Mouse (Mus musculus) liver, adult 2 months (tissue): ENCODE data around the gene Glod4. TPM values are rescaled to one million over a fixed set of nuclear protein-coding genes. Genes with fewer than 3 reads are reported as not detected.

ENCODE experiments used
- DNase-seq: peaks from one replicate; pipeline ENCODE4 v3.0.0-alpha.2; 2011; ENCODE audit warnings: low read depth, low spot score; ENCODE audit errors: extremely low read depth
- H3K27ac ChIP-seq: fragments of 200-500 bp; replicated peaks from 2 replicates; pipeline ENCODE4 v1.5.1; 2012; ENCODE audit warnings: low read depth, mild to moderate bottlenecking, control low read depth, inconsistent platforms, low read length; ENCODE audit not compliant: insufficient read depth
- H3K27me3 ChIP-seq: fragments of 200-500 bp; 2 replicates; pipeline ENCODE4 v1.6.1; 2012; ENCODE audit warnings: mild to moderate bottlenecking, moderate library complexity, low read length, inconsistent platforms; ENCODE audit not compliant: control insufficient read depth, insufficient read depth
- H3K36me3 ChIP-seq: fragments of 200-500 bp; 2 replicates; pipeline ENCODE4 v1.6.1; 2012; ENCODE audit warnings: low read length, inconsistent platforms; ENCODE audit not compliant: control insufficient read depth, insufficient read depth
- H3K4me1 ChIP-seq: fragments of 200-500 bp; 2 replicates; pipeline ENCODE4 v1.6.1; 2011; ENCODE audit warnings: low read length; ENCODE audit not compliant: control insufficient read depth, insufficient read depth
- H3K4me3 ChIP-seq: fragments of 200-500 bp; 2 replicates; pipeline ENCODE4 v1.5.1; 2011; ENCODE audit warnings: low read depth, mild to moderate bottlenecking, control low read depth, low read length, moderate library complexity; ENCODE audit not compliant: insufficient read depth
- H3K79me2 ChIP-seq: fragments of 200-500 bp; 2 replicates; pipeline ENCODE4 v1.6.1; 2012; ENCODE audit warnings: inconsistent platforms, mild to moderate bottlenecking, low read length, moderate library complexity; ENCODE audit not compliant: control insufficient read depth, insufficient read depth
- H3K9ac ChIP-seq: fragments of 200-500 bp; 2 replicates; pipeline ENCODE4 v1.6.1; 2012; ENCODE audit warnings: low read depth, mild to moderate bottlenecking, control low read depth, inconsistent platforms, low read length
- CTCF ChIP-seq: fragments of 200-500 bp; IDR thresholded peaks from 2 replicates; pipeline ENCODE4 v1.5.1; 2011; ENCODE audit warnings: low read depth, low read length, control low read depth
- POLR2A ChIP-seq: fragments of 200-500 bp; IDR thresholded peaks from 2 replicates; pipeline ENCODE4 v1.6.1; 2011; ENCODE audit warnings: low read length, control low read depth; ENCODE audit not compliant: insufficient read depth; ENCODE audit errors: extremely low read depth
- WGBS: fragments of 180-500 bp; shearing (Covaris S2); methylation state at CpG from one replicate; pipeline ENCODE4 v1.1.7; 2018; 5-methylcytosine and 5-hydroxymethylcytosine counted together
- polyA plus RNA-seq: library from polyadenylated mRNA; depleted of rRNA; stranded (reverse); fragments of >200 nt; gene quantifications from 2 replicates; pipeline ENCODE4 v1.2.3, GENCODE M21; 2012
- total RNA-seq: library from RNA; depleted of rRNA; stranded (reverse); fragments of >200 nt; gene quantifications from 2 replicates; pipeline ENCODE4 v1.2.3, GENCODE M21; 2014

Glod4 gene
- total and polyA plus RNA-seq, 2 experiments: 9.8 to 56.1 TPM

- H3K4me3 ChIP-seq: no peak overlapping the region
- 95% methylated on average over 6 of the region's 6 CpGs for WGBS
- no peak for DNase-seq
Measured at GRCm38 (mm10) chr11:76288645-76289044, 45.1 kb upstream of the Glod4 start.

GRCm38 (mm10) chr11:76287301-76287700, 43.8 kb upstream of the Glod4 start:
- DNase-seq: no peak
- Histone ChIP-seq H3K79me2 (no peaks in the 10 kb centered on the region), H3K36me3 (no peaks in the 10 kb centered on the region), H3K27me3 (no peaks in the 10 kb centered on the region), H3K9ac (no peak overlapping the region), H3K27ac (no peak overlapping the region), H3K4me1 (peaks cover 4% of the 10 kb centered on the region; the same call in 1 of the 2 replicates), H3K4me3 (no peak overlapping the region)
- WGBS: 72% methylated on average over 10 of the region's 10 CpGs
- no peak for TF ChIP-seq POLR2A
- TF ChIP-seq CTCF: no peak

More at GRCm38 (mm10) chr11:76288645-76289044, 45.1 kb upstream of the Glod4 start:
- Histone ChIP-seq H3K36me3 (no peaks in the 10 kb centered on the region), H3K27ac (no peak overlapping the region), H3K27me3 (no peaks in the 10 kb centered on the region), H3K79me2 (no peaks in the 10 kb centered on the region), H3K4me1 (peaks cover 5% of the 10 kb centered on the region; the same call in 1 of the 2 replicates), H3K9ac (no peak overlapping the region)
- TF ChIP-seq CTCF: no peak

GRCm38 (mm10) chr11:76286534-76287126, 43.1 kb upstream of the Glod4 start:
- Histone ChIP-seq H3K4me1 (peaks cover 2% of the 10 kb centered on the region; the same call in 1 of the 2 replicates), H3K27me3 (no peaks in the 10 kb centered on the region), H3K27ac (no peak overlapping the region), H3K79me2 (no peaks in the 10 kb centered on the region), H3K4me3 (no peak overlapping the region), H3K36me3 (no peaks in the 10 kb centered on the region), H3K9ac (no peak overlapping the region)
- no peak for TF ChIP-seq CTCF
- 78% methylated on average over 10 of the region's 10 CpGs for WGBS
- no peak for DNase-seq

GRCm38 (mm10) chr11:76285431-76286075, 42.0 kb upstream of the Glod4 start:
- H3K36me3 ChIP-seq: no peaks in the 10 kb centered on the region
- DNase-seq: no peak
- no peak overlapping the region for H3K4me3 ChIP-seq
- 49% methylated on average over 7 of the region's 7 CpGs for WGBS
- peaks cover 2% of the 10 kb centered on the region; the same call in 1 of the 2 replicates for H3K4me1 ChIP-seq
- TF ChIP-seq CTCF (no peak), POLR2A (no peak)
- no peak overlapping the region for H3K9ac ChIP-seq
- no peak overlapping the region for H3K27ac ChIP-seq
- H3K27me3 ChIP-seq: no peaks in the 10 kb centered on the region
- no peaks in the 10 kb centered on the region for H3K79me2 ChIP-seq

- Histone ChIP-seq H3K79me2 (no peaks in the 10 kb centered on the region), H3K9ac (no peak overlapping the region), H3K27ac (no peak overlapping the region), H3K4me1 (no peaks in the 10 kb centered on the region), H3K36me3 (no peaks in the 10 kb centered on the region), H3K4me3 (no peak overlapping the region), H3K27me3 (no peaks in the 10 kb centered on the region)
- TF ChIP-seq CTCF: no peak
- TF ChIP-seq POLR2A: no peak
- 98% methylated on average over 6 of the region's 6 CpGs for WGBS
- DNase-seq: no peak
Measured at GRCm38 (mm10) chr11:76283841-76284240, 40.3 kb upstream of the Glod4 start.

GRCm38 (mm10) chr11:76279971-76280370, 36.4 kb upstream of the Glod4 start:
- H3K4me3 ChIP-seq: no peak overlapping the region
- H3K9ac ChIP-seq: no peak overlapping the region
- no peaks in the 10 kb centered on the region for H3K27me3 ChIP-seq
- no peaks in the 10 kb centered on the region for H3K79me2 ChIP-seq
- WGBS: 58% methylated on average over 2 of the region's 2 CpGs
- no peaks in the 10 kb centered on the region for H3K4me1 ChIP-seq
- no peak for DNase-seq
- H3K36me3 ChIP-seq: no peaks in the 10 kb centered on the region
- TF ChIP-seq CTCF (no peak), POLR2A (no peak)
- H3K27ac ChIP-seq: no peak overlapping the region
